Mouse (Mus musculus): ENCODE data around the gene Hist2h2aa2.

GRCm38 (mm10) chr3:96226695-96227648 lies 13.1 kb downstream of the Hist2h2aa2 start:
- no peak for TF ChIP-seq POLR2A (IDR thresholded peaks at IDR 0.05; ENCODE audit: insufficient read depth, low read depth, low read length)
- no peak for TF ChIP-seq CTCF (IDR thresholded peaks at IDR 0.05; ENCODE audit: insufficient read depth, low read depth, low read length)
